Mouse (Mus musculus): ENCODE data around the gene Nup210l. TPM values are rescaled to one million over a fixed set of nuclear protein-coding genes. Genes with fewer than 3 reads are reported as not detected.

The Nup210l gene
- total RNA-seq, 2 experiments from 2014 or later, result 0.09 to 0.11 TPM

GRCm38 (mm10) chr3:90256731-90257530 lies 153.0 kb downstream of the Nup210l start:
- DNase-seq, result no peak

GRCm38 (mm10) chr3:90258521-90258920 lies 154.6 kb downstream of the Nup210l start:
- no peak for DNase-seq

Small RNA genes lying within 50 kb of the gene (microRNA-seq; reads per million reads assigned to microRNA genes)
- gene Mir190b, result 14.0 to 19.1 reads per million in 2 experiments

Other genes with a start within 250 kb of the Nup210l start
- gene Il6ra, start 190.9 kb upstream of the Nup210l start, total RNA-seq (2021), result 1 to 10 TPM; 2.4 to 3.1 TPM
- 10 to 100 TPM; 32.8 to 43.5 TPM for gene Atp8b2, start 140.6 kb upstream of the Nup210l start, total RNA-seq (2021)
- 10 to 100 TPM; 49.3 to 52.8 TPM for gene Hax1, start 105.4 kb upstream of the Nup210l start, total RNA-seq (2021)
- gene 4933434E20Rik, start 52.5 kb upstream of the Nup210l start, total RNA-seq (2021), result 10 to 100 TPM; 47.4 to 54.0 TPM
- 100 to 1,000 TPM; 119 to 141 TPM for gene Ubap2l, start 51.5 kb upstream of the Nup210l start, total RNA-seq (2021)
- 100 to 1,000 TPM; 277 to 366 TPM for gene Tpm3, start 31.5 kb upstream of the Nup210l start, total RNA-seq (2021)
- 1,000 to 10,000 TPM; 1,294 to 1,303 TPM for gene Rps27, start 109.5 kb downstream of the Nup210l start, total RNA-seq (2021)
- gene Rab13, start 109.6 kb downstream of the Nup210l start, total RNA-seq (2021), result 10 to 100 TPM; 14.8 to 16.6 TPM
- gene Jtb, start 127.5 kb downstream of the Nup210l start, total RNA-seq (2021), result 10 to 100 TPM; 48.6 to 52.8 TPM
- under 1 TPM in 1 of 2 experiments, not detected in 1; 0.49 TPM for gene Creb3l4, start 139.4 kb downstream of the Nup210l start, total RNA-seq (2021)
- gene Slc39a1, start 144.0 kb downstream of the Nup210l start, total RNA-seq (2021), result 10 to 100 TPM; 68.7 to 77.9 TPM
- 10 to 100 TPM; 15.1 to 18.0 TPM for gene Crtc2, start 150.0 kb downstream of the Nup210l start, total RNA-seq (2021)
- gene Dennd4b, start 161.1 kb downstream of the Nup210l start, total RNA-seq (2021), result 10 to 100 TPM; 36.0 to 38.9 TPM
- gene Gatad2b, start 189.0 kb downstream of the Nup210l start, total RNA-seq (2021), result 10 to 100 TPM; 48.5 to 57.8 TPM

All from gastrocnemius, postnatal 10 days (tissue).